Mouse (Mus musculus): ENCODE results near the gene Jpt1.
"Not testable (repeated sequence)": the region's sequence is repeated elsewhere in the genome, so short reads cannot be mapped to it uniquely, and the experiment has no call there.

Gene Jpt1

GRCm38 (mm10) chr11:115475758-115476237 lies 38.4 kb downstream of the Jpt1 start:
- DNase-seq (ENCODE audit: low read depth, low spot score): peak; percentile 26

DNA sequence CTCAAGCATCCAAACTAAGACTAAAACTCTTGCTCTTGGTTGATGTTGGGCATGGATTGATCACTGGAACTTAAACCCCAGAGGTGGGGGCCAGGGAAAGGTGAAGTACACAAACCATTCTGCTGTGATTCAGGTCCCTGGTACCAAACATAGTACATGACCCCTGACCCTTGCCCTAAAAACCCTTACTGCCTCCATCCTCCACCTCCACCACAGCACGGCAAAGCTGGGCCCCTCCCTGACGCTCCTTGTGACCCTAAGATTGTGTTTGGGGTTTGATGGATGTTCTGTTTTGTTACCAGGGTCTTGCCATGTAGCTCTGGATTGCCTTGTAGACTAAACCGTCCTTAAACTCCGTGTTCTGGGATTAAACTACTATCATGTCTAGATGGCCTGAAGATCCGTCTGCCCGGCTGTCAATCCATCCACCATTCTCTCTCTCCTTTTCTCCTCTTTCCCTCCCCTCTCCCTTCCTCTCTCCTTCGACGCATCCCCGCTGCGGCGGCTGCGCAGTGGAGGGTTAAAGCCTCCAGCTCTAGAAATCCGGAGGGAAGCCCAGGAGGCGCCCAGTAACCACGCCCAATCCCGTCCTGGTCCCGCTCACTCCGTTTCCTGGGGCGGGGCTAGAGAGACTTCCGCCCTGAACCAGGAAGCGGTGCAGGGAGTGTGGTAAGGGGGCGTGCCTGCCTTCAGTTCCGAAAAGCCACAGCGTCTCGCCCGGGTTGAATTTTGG lies 39.0 kb downstream of the Jpt1 start, which contains the start of gene Armc7:
Gene Armc7, plus strand, starts transcription at position 643 of the 733 bp plus-strand sequence.
- peak; percentile 99 for DNase-seq (ENCODE audit: low read depth, low spot score)

DNA sequence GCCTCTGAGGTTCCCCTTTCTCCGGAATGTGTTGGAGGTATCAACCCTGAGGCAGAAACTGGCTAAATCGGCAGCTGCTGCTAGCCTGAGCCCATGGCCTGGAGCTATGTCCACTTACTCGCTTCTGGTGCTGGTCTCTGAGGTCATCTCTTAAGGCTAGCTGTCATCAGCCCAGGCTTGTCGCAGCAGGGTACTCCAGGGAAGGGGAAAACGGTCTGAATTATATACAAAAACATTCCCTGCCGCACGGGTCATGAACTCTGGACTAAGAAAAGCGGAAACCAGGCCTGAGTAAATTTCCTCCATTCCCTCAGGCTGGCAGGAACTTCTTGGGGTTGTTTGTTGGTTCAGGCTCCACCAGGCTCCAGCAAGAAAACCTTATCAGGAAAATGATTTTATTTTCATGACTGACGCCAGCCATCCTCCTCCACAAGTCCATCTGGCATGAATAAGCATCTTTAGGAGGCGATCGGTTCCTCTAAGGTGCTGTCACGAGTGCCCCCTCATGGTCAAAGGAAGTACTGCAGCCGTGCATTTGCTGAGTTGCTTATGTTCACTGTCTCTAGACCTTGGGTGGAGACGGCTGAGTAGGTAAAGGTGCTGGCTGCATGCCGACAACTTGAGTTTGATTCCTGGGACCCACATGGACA lies 40.4 kb downstream of the Jpt1 start:
- peak; percentile 99 for DNase-seq (ENCODE audit: low read depth, low spot score)

DNA sequence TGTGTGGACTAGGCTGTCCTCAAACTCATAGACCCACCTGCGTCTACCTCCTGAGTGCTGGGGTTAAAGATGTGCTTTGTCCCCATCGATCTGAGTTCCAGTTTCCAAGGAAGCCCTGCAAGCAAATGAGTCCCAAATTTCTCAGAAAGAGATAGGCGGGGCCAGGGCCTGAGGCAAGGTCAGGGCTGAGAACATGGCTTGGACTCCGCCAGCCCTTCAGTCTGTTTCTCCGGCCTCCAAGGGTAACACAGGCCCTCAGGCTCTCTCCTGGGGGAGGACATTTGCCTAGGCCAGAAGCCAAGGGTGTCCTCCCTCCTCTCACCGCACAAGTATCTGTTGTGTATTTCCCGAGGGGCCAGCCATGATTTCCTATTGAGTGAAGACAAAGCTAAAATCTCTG lies 42.0 kb downstream of the Jpt1 start:
- no peak for DNase-seq (ENCODE audit: low read depth, low spot score)

GRCm38 (mm10) chr11:115467217-115467618 lies 47.0 kb downstream of the Jpt1 start:
- peak; percentile 85 for DNase-seq (ENCODE audit: low read depth, low spot score)

- DNase-seq (ENCODE audit: low read depth, low spot score): no peak
Measured at GRCm38 (mm10) chr11:115464851-115465250, 49.3 kb downstream of the Jpt1 start.

- DNase-seq (ENCODE audit: low read depth, low spot score): no peak
Measured at GRCm38 (mm10) chr11:115463397-115463796, 50.8 kb downstream of the Jpt1 start.

- DNase-seq (ENCODE audit: low read depth, low spot score): no peak
Measured at GRCm38 (mm10) chr11:115462243-115462891, 51.8 kb downstream of the Jpt1 start, which contains the start of gene Slc16a5. TSS of gene Slc16a5 (plus strand) at chr11:115462474.

- DNase-seq (ENCODE audit: low read depth, low spot score): no peak
Measured at GRCm38 (mm10) chr11:115461846-115462242, 52.3 kb downstream of the Jpt1 start.

DNA sequence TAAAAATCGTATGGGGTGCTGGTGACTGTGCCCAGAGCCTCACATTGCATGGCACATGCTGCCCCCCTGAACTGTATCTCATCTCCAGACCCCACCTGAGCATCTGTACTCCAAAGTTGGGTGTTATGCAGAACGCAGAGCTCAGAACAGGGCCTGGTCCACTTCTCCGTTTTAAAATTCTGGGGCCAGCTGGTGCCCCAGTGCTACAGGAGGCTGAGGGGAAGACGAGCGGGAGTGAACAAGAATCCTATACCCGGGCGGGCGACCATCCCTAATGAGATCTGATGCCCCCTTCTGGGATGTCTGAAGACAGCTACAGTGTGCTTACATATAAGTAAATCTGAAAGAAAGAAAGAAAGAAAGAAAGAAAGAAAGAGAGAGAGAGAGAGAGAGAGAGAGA lies 53.2 kb downstream of the Jpt1 start:
- DNase-seq (ENCODE audit: low read depth, low spot score): no peak

- DNase-seq (ENCODE audit: low read depth, low spot score): no peak
Measured at GRCm38 (mm10) chr11:115457405-115457804, 56.8 kb downstream of the Jpt1 start.

- no peak for DNase-seq (ENCODE audit: low read depth, low spot score)
Measured at GRCm38 (mm10) chr11:115456182-115456581, 58.0 kb downstream of the Jpt1 start.

GRCm38 (mm10) chr11:115455619-115456018 lies 58.6 kb downstream of the Jpt1 start:
- DNase-seq (ENCODE audit: low read depth, low spot score): no peak

- not testable (repeated sequence) for DNase-seq (ENCODE audit: low read depth, low spot score)
Measured at GRCm38 (mm10) chr11:115454822-115455221, 59.4 kb downstream of the Jpt1 start.

DNA sequence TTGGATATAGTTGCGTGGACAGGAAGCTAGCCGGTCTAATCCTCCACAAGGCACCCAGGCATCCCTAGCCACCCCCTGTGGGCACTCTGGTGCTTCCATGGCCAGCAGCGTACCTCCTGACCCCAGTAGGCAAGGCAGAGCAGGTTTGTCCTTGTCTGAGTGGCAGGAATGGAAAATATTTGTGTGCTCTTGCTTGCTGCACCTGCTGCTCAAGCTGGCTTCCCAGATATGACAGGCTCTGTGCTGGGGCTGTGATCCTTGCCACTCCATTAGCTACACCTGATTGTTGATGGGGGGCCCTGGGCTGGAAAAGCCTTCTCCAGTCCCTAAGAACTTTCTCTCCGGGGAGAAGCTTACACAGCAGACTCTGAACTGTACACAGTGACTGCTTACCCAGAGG lies 60.9 kb downstream of the Jpt1 start:
- DNase-seq (ENCODE audit: low read depth, low spot score): no peak

GRCm38 (mm10) chr11:115452281-115452860 lies 61.8 kb downstream of the Jpt1 start:
- DNase-seq (ENCODE audit: low read depth, low spot score): no peak

- no peak for DNase-seq (ENCODE audit: low read depth, low spot score)
Measured at GRCm38 (mm10) chr11:115451781-115452241, 62.4 kb downstream of the Jpt1 start.

GRCm38 (mm10) chr11:115450176-115450575 lies 64.0 kb downstream of the Jpt1 start:
- no peak for DNase-seq (ENCODE audit: low read depth, low spot score)

GRCm38 (mm10) chr11:115448998-115449397 lies 65.2 kb downstream of the Jpt1 start:
- DNase-seq (ENCODE audit: low read depth, low spot score): no peak

DNA sequence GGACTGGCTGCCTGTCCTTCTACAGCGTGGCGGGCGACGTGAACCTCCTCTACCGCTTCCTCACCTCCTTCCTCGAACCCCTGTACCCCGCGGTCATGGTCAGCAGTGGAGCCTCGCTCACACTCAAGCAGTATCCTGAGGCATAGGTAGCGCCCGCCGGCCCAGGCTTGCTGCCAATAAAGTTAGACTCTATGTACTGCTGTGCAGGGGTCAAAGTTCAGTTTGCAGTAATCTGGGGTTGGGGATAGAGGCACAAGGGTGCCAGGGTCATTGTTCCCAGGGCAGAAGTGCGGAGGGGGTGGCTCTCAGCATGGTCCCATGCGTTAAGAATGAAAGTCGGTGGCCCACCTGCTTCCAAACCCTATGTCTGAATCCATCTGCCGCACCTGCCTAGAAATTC lies 66.1 kb downstream of the Jpt1 start:
- no peak for DNase-seq (ENCODE audit: low read depth, low spot score)

All from 3T3-L1 (cell line).